Mouse (Mus musculus): ENCODE results near the gene Ddx27. TPM values are rescaled to one million over a fixed set of nuclear protein-coding genes. Genes with fewer than 3 reads are reported as not detected.

The Ddx27 gene
- polyA plus RNA-seq, 1 experiment from 2014 or later = 29.3 TPM

- H3K9me3 ChIP-seq (replicated peaks; ENCODE audit: control insufficient read depth, low read length) = no peaks in the 10 kb centered on the region
- no peak for ATAC-seq (replicated peaks; ENCODE audit: insufficient number of reproducible peaks, low FRiP score, low TSS enrichment)
- peaks cover 26% of the 10 kb centered on the region for H3K4me1 ChIP-seq (ENCODE audit: control insufficient read depth, insufficient read depth, low read length)
- no peak overlapping the region for H3K27ac ChIP-seq (ENCODE audit: low read depth, low read length)
- H3K4me3 ChIP-seq (ENCODE audit: low read depth, low read length) = no peak overlapping the region
- no peaks in the 10 kb centered on the region for H3K27me3 ChIP-seq (ENCODE audit: control insufficient read depth, insufficient read depth, low read length)
- no peak overlapping the region for H3K4me2 ChIP-seq
- no peak overlapping the region for H3K9ac ChIP-seq (ENCODE audit: low read depth, low read length)
- no peaks in the 10 kb centered on the region for H3K36me3 ChIP-seq (ENCODE audit: control insufficient read depth, insufficient read depth, low read length)
Observed at GRCm38 (mm10) chr2:166991945-166992344, 23.0 kb upstream of the Ddx27 start.

- H3K36me3 ChIP-seq (ENCODE audit: control insufficient read depth, insufficient read depth, low read length) = no peaks in the 10 kb centered on the region
- no peaks in the 10 kb centered on the region for H3K27me3 ChIP-seq (ENCODE audit: control insufficient read depth, insufficient read depth, low read length)
- peak overlapping the region; percentile 85 for H3K4me3 ChIP-seq (ENCODE audit: low read depth, low read length)
- ATAC-seq (replicated peaks; ENCODE audit: insufficient number of reproducible peaks, low FRiP score, low TSS enrichment) = no peak
- H3K9ac ChIP-seq (ENCODE audit: low read depth, low read length) = peak overlapping the region; percentile 94
- peak overlapping the region; percentile 95 for H3K4me2 ChIP-seq
- peaks cover 26% of the 10 kb centered on the region for H3K4me1 ChIP-seq (ENCODE audit: control insufficient read depth, insufficient read depth, low read length)
- 3% methylated on average over 28 of the region's 28 CpGs for WGBS (ENCODE audit: insufficient replicate concordance)
- H3K9me3 ChIP-seq (replicated peaks; ENCODE audit: control insufficient read depth, low read length) = no peaks in the 10 kb centered on the region
- peak overlapping the region; percentile 98 for H3K27ac ChIP-seq (ENCODE audit: low read depth, low read length)
Observed at GRCm38 (mm10) chr2:166995021-166995795, 19.8 kb upstream of the Ddx27 start.

GRCm38 (mm10) chr2:166995796-166996532 is 19.0 kb upstream of the Ddx27 start, which contains the start of gene Stau1:
Gene Stau1, minus strand, starts transcription at chr2:166996299.
- under 1% methylated on average over 78 of the region's 88 CpGs for WGBS (ENCODE audit: insufficient replicate concordance)
- Histone ChIP-seq H3K4me3 (ENCODE audit: low read depth, low read length) (peak within 1 kb of the TSS; percentile 85), H3K27me3 (ENCODE audit: control insufficient read depth, insufficient read depth, low read length) (no peaks in the 10 kb centered on the region), H3K4me2 (peak within 1 kb of the TSS; percentile 95), H3K9me3 (replicated peaks; ENCODE audit: control insufficient read depth, low read length) (no peaks in the 10 kb centered on the region), H3K36me3 (ENCODE audit: control insufficient read depth, insufficient read depth, low read length) (no peaks in the 10 kb centered on the region), H3K4me1 (ENCODE audit: control insufficient read depth, insufficient read depth, low read length) (peaks cover 24% of the 10 kb centered on the region), H3K9ac (ENCODE audit: low read depth, low read length) (peak within 1 kb of the TSS; percentile 94), H3K27ac (ENCODE audit: low read depth, low read length) (peak within 1 kb of the TSS; percentile 98)
- peak; percentile 99 for ATAC-seq (replicated peaks; ENCODE audit: insufficient number of reproducible peaks, low FRiP score, low TSS enrichment)

GRCm38 (mm10) chr2:166996533-166996894 is 18.5 kb upstream of the Ddx27 start:
- H3K27ac ChIP-seq (ENCODE audit: low read depth, low read length) = peak overlapping the region; percentile 98
- H3K9ac ChIP-seq (ENCODE audit: low read depth, low read length) = peak overlapping the region; percentile 80
- ATAC-seq (replicated peaks; ENCODE audit: insufficient number of reproducible peaks, low FRiP score, low TSS enrichment) = peak; percentile 24
- peak overlapping the region; percentile 85 for H3K4me3 ChIP-seq (ENCODE audit: low read depth, low read length)
- H3K4me2 ChIP-seq = peak overlapping the region; percentile 63
- no peaks in the 10 kb centered on the region for H3K36me3 ChIP-seq (ENCODE audit: control insufficient read depth, insufficient read depth, low read length)
- H3K9me3 ChIP-seq (replicated peaks; ENCODE audit: control insufficient read depth, low read length) = no peaks in the 10 kb centered on the region
- H3K4me1 ChIP-seq (ENCODE audit: control insufficient read depth, insufficient read depth, low read length) = peaks cover 18% of the 10 kb centered on the region
- H3K27me3 ChIP-seq (ENCODE audit: control insufficient read depth, insufficient read depth, low read length) = no peaks in the 10 kb centered on the region
- WGBS (ENCODE audit: insufficient replicate concordance) = 35% methylated on average over 8 of the region's 8 CpGs

DNA sequence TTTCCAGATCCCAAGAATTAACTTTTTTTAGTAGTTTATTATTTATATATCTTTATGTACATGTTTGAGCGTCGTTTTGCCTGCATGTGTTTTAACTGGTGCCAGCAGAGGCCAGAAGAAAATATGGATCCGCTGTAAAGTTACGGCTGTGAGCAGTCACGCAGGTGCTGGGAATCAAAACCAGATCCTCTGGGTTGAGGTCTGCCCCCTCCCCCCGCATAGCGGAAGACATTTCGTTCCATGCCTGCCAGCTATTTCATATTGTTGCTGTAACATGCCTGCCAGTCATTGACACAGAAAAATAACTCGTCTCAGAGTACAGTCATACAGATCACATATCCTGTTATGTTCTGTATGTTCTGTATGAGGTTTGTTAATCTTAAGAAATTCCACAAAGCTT is 13.5 kb upstream of the Ddx27 start:
- no peak for ATAC-seq (replicated peaks; ENCODE audit: insufficient number of reproducible peaks, low FRiP score, low TSS enrichment)
- H3K9ac ChIP-seq (ENCODE audit: low read depth, low read length) = no peak overlapping the region
- WGBS (ENCODE audit: insufficient replicate concordance) = 79% methylated on average over 9 of the region's 9 CpGs

DNA sequence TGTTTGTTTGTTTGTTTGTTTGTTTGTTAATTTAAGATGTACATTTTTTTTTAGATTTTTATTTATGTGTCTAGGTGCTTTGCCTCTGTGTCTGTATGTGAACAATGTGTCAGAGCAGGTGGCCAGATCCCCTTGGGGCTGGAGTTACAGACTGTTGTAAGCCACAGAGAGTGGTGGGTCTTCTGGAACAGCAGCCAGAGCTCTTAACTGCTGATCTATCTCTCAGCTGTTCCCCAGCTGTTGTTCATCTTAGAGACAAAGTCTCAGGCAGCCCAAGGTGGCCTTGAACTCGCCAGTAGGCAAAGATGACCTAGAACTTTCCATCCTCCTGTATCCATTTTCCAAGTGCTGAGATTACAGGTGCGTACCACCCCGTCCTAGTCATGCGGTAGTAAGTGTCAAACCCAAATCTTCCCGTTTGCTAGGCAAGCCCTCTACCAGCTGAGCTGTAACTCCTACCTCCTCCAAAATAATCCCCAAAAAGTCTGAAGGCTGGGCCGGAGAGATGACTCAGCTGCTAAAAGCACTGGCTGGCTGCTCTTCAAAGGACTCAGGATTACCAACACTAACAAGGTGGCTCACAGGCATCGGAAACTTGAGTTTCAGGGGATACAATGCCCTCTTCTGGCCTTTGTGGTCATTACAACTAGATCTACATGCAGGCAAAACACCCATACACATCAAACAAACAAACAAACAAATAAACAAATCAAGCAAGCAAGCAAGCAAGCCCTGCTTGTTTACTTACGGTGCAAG is 10.7 kb upstream of the Ddx27 start:
- Histone ChIP-seq H3K27me3 (ENCODE audit: control insufficient read depth, insufficient read depth, low read length) (no peaks in the 10 kb centered on the region), H3K27ac (ENCODE audit: low read depth, low read length) (no peak overlapping the region), H3K9me3 (replicated peaks; ENCODE audit: control insufficient read depth, low read length) (no peaks in the 10 kb centered on the region), H3K4me3 (ENCODE audit: low read depth, low read length) (no peak overlapping the region), H3K36me3 (ENCODE audit: control insufficient read depth, insufficient read depth, low read length) (no peaks in the 10 kb centered on the region), H3K9ac (ENCODE audit: low read depth, low read length) (no peak overlapping the region), H3K4me1 (ENCODE audit: control insufficient read depth, insufficient read depth, low read length) (no peaks in the 10 kb centered on the region), H3K4me2 (no peak overlapping the region)
- WGBS (ENCODE audit: insufficient replicate concordance) = 42% methylated on average over 8 of the region's 8 CpGs
- ATAC-seq (replicated peaks; ENCODE audit: insufficient number of reproducible peaks, low FRiP score, low TSS enrichment) = no peak

More for the DNA sequence above, 13.5 kb upstream of the Ddx27 start:
- no peaks in the 10 kb centered on the region for H3K9me3 ChIP-seq (replicated peaks; ENCODE audit: control insufficient read depth, low read length)
- H3K27me3 ChIP-seq (ENCODE audit: control insufficient read depth, insufficient read depth, low read length) = no peaks in the 10 kb centered on the region
- H3K4me3 ChIP-seq (ENCODE audit: low read depth, low read length) = no peak overlapping the region
- H3K4me2 ChIP-seq = no peak overlapping the region
- no peak overlapping the region for H3K27ac ChIP-seq (ENCODE audit: low read depth, low read length)
- H3K4me1 ChIP-seq (ENCODE audit: control insufficient read depth, insufficient read depth, low read length) = no peaks in the 10 kb centered on the region
- H3K36me3 ChIP-seq (ENCODE audit: control insufficient read depth, insufficient read depth, low read length) = no peaks in the 10 kb centered on the region

DNA sequence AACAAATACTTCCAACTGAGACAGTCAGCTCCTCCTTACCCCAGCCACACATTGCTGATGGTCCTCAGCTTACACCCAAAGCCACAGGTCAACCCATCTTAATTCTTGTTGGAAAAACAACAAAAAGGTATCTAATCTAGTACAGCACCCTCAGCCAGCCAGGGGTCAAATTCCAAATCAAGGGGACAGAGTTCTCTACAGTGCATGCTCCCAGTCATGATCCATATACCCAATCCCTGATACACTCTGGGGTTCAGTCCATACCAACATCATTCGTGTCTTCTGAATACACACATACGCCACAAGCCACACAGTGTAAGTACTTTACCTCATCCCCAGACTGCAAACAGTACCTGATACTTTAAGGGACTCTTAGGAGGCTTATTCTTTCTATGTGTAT is 8.6 kb upstream of the Ddx27 start:
- H3K9me3 ChIP-seq (replicated peaks; ENCODE audit: control insufficient read depth, low read length) = no peaks in the 10 kb centered on the region
- no peak overlapping the region for H3K27ac ChIP-seq (ENCODE audit: low read depth, low read length)

GRCm38 (mm10) chr2:167007001-167007491 is 7.9 kb upstream of the Ddx27 start:
- no peak for ATAC-seq (replicated peaks; ENCODE audit: insufficient number of reproducible peaks, low FRiP score, low TSS enrichment)
- H3K9ac ChIP-seq (ENCODE audit: low read depth, low read length) = no peak overlapping the region
- no peaks in the 10 kb centered on the region for H3K4me1 ChIP-seq (ENCODE audit: control insufficient read depth, insufficient read depth, low read length)
- no peak overlapping the region for H3K27ac ChIP-seq (ENCODE audit: low read depth, low read length)
- no peaks in the 10 kb centered on the region for H3K9me3 ChIP-seq (replicated peaks; ENCODE audit: control insufficient read depth, low read length)
- no peak overlapping the region for H3K4me2 ChIP-seq
- H3K36me3 ChIP-seq (ENCODE audit: control insufficient read depth, insufficient read depth, low read length) = no peaks in the 10 kb centered on the region
- no peaks in the 10 kb centered on the region for H3K27me3 ChIP-seq (ENCODE audit: control insufficient read depth, insufficient read depth, low read length)
- WGBS (ENCODE audit: insufficient replicate concordance) = 76% methylated on average over 13 of the region's 13 CpGs
- no peak overlapping the region for H3K4me3 ChIP-seq (ENCODE audit: low read depth, low read length)

More for the DNA sequence above, 8.6 kb upstream of the Ddx27 start:
- H3K4me2 ChIP-seq = no peak overlapping the region
- no peak overlapping the region for H3K9ac ChIP-seq (ENCODE audit: low read depth, low read length)
- H3K36me3 ChIP-seq (ENCODE audit: control insufficient read depth, insufficient read depth, low read length) = no peaks in the 10 kb centered on the region
- 84% methylated on average over 2 of the region's 2 CpGs for WGBS (ENCODE audit: insufficient replicate concordance)
- no peaks in the 10 kb centered on the region for H3K4me1 ChIP-seq (ENCODE audit: control insufficient read depth, insufficient read depth, low read length)
- H3K27me3 ChIP-seq (ENCODE audit: control insufficient read depth, insufficient read depth, low read length) = no peaks in the 10 kb centered on the region
- no peak overlapping the region for H3K4me3 ChIP-seq (ENCODE audit: low read depth, low read length)
- no peak for ATAC-seq (replicated peaks; ENCODE audit: insufficient number of reproducible peaks, low FRiP score, low TSS enrichment)
